Mouse (Mus musculus): ENCODE measurements around the gene Ifrd2. TPM values are rescaled to one million over a fixed set of nuclear protein-coding genes. Genes with fewer than 3 reads are reported as not detected.

The Ifrd2 gene
- total RNA-seq, 1 experiment, result 66.6 TPM

DNA sequence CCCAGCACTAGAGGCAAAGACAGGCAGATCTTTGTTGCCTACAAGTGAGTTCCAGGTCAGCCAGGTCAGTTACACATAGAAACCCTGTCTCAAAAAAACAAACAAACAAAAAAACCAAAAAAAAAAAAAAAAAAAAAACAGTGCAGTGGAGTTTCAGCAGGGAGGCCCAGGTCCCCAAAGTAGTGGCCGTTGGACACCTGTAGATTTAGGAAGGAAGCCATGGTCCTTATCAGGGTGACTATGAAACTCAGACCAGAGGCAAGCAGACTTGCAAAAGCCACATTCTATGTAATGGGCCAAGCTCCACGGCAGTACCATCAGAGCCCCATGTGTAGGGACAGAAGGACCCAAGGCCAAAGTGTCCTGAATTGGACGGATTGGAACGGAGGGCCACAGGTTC, 5.9 kb upstream of the Ifrd2 start:
- no peaks in the 10 kb centered on the region for H3K9me3 ChIP-seq (ENCODE audit: control insufficient read depth, insufficient read depth, low read depth, low read length)
- no peak for TF ChIP-seq MAFK (IDR thresholded peaks at IDR 0.05; ENCODE audit: insufficient read depth, low read depth, low read length)
- TF ChIP-seq ZNF384 (IDR thresholded peaks at IDR 0.05; ENCODE audit: low read depth, low read length), result no peak
- no peak for TF ChIP-seq HCFC1 (IDR thresholded peaks at IDR 0.05; ENCODE audit: borderline replicate concordance, insufficient read depth, low read length)
- TF ChIP-seq ZC3H11A (IDR thresholded peaks at IDR 0.05; ENCODE audit: borderline replicate concordance, low read depth, low read length), result no peak
- no peak for TF ChIP-seq CHD2 (IDR thresholded peaks at IDR 0.05; ENCODE audit: low read depth, low read length)
- H3K4me3 ChIP-seq (ENCODE audit: insufficient read depth in 1 of 2, low read depth in 1 of 2, low read length in 2 of 2, poor library complexity in 1 of 2, severe bottlenecking in 1 of 2), result no peak overlapping the region
- H3K4me1 ChIP-seq (ENCODE audit: control insufficient read depth in 2 of 2, insufficient read depth in 2 of 2, low read length in 2 of 2, poor library complexity in 1 of 2), result peaks cover 2 to 17% of the 10 kb centered on the region in 2 experiments; a peak in 1 of 4 replicates
- no peak overlapping the region for H3K9ac ChIP-seq (ENCODE audit: insufficient read depth, low read depth, low read length, poor library complexity, severe bottlenecking)
- in situ Hi-C loops (cut with MboI; ENCODE audit: low sequenced_read_pairs in 2 of 2, unreplicated experiment in 2 of 2), result no loop called here
- H3K27ac ChIP-seq (ENCODE audit: insufficient read depth, low read depth, low read length, poor library complexity, severe bottlenecking), result no peak overlapping the region
- H3K36me3 ChIP-seq (ENCODE audit: control insufficient read depth, insufficient read depth, low read length, poor library complexity, severe bottlenecking), result no peaks in the 10 kb centered on the region; the same call in 1 of the 2 replicates
- DNase-seq (ENCODE audit: low read depth, low spot score), result no peak

DNA sequence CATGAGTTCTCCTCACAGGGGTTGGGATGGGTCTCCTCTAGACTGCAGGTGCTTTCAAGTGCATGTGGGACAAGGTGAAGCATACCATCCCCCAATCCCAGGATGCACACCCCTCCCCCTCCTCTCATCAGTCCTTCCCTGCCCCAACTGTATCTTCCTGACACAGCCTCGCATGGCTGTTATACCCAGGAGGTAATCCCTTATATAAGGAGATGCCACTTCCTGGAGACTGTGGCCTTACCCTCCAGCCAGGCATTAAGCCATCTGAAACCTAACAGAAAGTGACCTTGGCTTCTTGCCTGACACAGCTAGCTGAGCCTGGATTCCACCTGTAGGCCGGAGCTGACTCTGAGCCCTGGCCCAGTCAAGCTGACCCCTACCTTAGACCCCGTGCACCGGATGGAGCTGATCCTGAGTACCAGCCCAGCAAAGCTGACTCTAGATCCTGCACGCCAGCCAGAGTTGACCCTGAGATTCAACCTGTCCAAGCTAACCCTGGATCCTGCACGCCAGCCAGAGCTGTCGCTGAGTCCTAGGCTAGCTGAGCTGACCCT, 4.9 kb upstream of the Ifrd2 start:
- Histone ChIP-seq H3K36me3 (ENCODE audit: control insufficient read depth, insufficient read depth, low read length, poor library complexity, severe bottlenecking) (no peaks in the 10 kb centered on the region; the same call in 1 of the 2 replicates), H3K4me3 (ENCODE audit: insufficient read depth in 1 of 2, low read depth in 1 of 2, low read length in 2 of 2, poor library complexity in 1 of 2, severe bottlenecking in 1 of 2) (no peak overlapping the region), H3K9ac (ENCODE audit: insufficient read depth, low read depth, low read length, poor library complexity, severe bottlenecking) (no peak overlapping the region), H3K27ac (ENCODE audit: insufficient read depth, low read depth, low read length, poor library complexity, severe bottlenecking) (no peak overlapping the region), H3K4me1 (ENCODE audit: control insufficient read depth in 2 of 2, insufficient read depth in 2 of 2, low read length in 2 of 2, poor library complexity in 1 of 2) (peaks cover 2 to 13% of the 10 kb centered on the region in 2 experiments; a peak in 1 of 4 replicates), H3K9me3 (ENCODE audit: control insufficient read depth, insufficient read depth, low read depth, low read length) (no peaks in the 10 kb centered on the region)
- in situ Hi-C loops (cut with MboI; ENCODE audit: low sequenced_read_pairs in 2 of 2, unreplicated experiment in 2 of 2), result no loop called here
- no peak for DNase-seq (ENCODE audit: low read depth, low spot score)
- no peak for TF ChIP-seq MAFK (IDR thresholded peaks at IDR 0.05; ENCODE audit: insufficient read depth, low read depth, low read length)
- TF ChIP-seq ZC3H11A (IDR thresholded peaks at IDR 0.05; ENCODE audit: borderline replicate concordance, low read depth, low read length), result no peak
- TF ChIP-seq ZNF384 (IDR thresholded peaks at IDR 0.05; ENCODE audit: low read depth, low read length), result no peak
- TF ChIP-seq CHD2 (IDR thresholded peaks at IDR 0.05; ENCODE audit: low read depth, low read length), result no peak
- TF ChIP-seq HCFC1 (IDR thresholded peaks at IDR 0.05; ENCODE audit: borderline replicate concordance, insufficient read depth, low read length), result no peak

DNA sequence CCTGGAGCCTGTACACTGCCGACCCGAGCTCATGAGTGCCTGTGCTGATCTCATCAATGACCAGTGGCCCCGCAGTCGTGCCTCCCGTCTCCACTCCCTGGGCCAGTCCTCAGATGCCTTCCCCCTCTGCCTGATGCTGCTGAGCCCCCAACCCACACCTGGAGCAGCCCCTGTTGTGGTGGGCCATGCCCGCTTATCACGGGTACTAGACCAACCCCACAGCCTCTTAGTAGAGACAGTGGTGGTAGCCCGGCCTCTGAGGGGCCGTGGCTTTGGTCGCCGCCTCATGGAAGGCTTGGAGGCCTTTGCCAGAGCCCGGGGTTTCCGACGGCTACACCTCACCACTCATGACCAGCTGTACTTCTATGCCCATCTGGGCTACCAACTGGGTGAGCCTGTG, 4.3 kb upstream of the Ifrd2 start:
- in situ Hi-C loops (cut with MboI; ENCODE audit: low sequenced_read_pairs in 2 of 2, unreplicated experiment in 2 of 2), result no loop called here
- H3K4me3 ChIP-seq (ENCODE audit: insufficient read depth in 1 of 2, low read depth in 1 of 2, low read length in 2 of 2, poor library complexity in 1 of 2, severe bottlenecking in 1 of 2), result no peak overlapping the region
- TF ChIP-seq MAFK (IDR thresholded peaks at IDR 0.05; ENCODE audit: insufficient read depth, low read depth, low read length) (no peak), ZNF384 (IDR thresholded peaks at IDR 0.05; ENCODE audit: low read depth, low read length) (no peak), CHD2 (IDR thresholded peaks at IDR 0.05; ENCODE audit: low read depth, low read length) (no peak), ZC3H11A (IDR thresholded peaks at IDR 0.05; ENCODE audit: borderline replicate concordance, low read depth, low read length) (no peak), HCFC1 (IDR thresholded peaks at IDR 0.05; ENCODE audit: borderline replicate concordance, insufficient read depth, low read length) (no peak)
- DNase-seq (ENCODE audit: low read depth, low spot score), result no peak
- no peak overlapping the region for H3K9ac ChIP-seq (ENCODE audit: insufficient read depth, low read depth, low read length, poor library complexity, severe bottlenecking)
- H3K36me3 ChIP-seq (ENCODE audit: control insufficient read depth, insufficient read depth, low read length, poor library complexity, severe bottlenecking), result no peaks in the 10 kb centered on the region; the same call in 1 of the 2 replicates
- H3K9me3 ChIP-seq (ENCODE audit: control insufficient read depth, insufficient read depth, low read depth, low read length), result no peaks in the 10 kb centered on the region
- H3K27ac ChIP-seq (ENCODE audit: insufficient read depth, low read depth, low read length, poor library complexity, severe bottlenecking), result no peak overlapping the region
- peaks cover 2 to 13% of the 10 kb centered on the region in 2 experiments; a peak in 2 of 4 replicates for H3K4me1 ChIP-seq (ENCODE audit: control insufficient read depth in 2 of 2, insufficient read depth in 2 of 2, low read length in 2 of 2, poor library complexity in 1 of 2)

DNA sequence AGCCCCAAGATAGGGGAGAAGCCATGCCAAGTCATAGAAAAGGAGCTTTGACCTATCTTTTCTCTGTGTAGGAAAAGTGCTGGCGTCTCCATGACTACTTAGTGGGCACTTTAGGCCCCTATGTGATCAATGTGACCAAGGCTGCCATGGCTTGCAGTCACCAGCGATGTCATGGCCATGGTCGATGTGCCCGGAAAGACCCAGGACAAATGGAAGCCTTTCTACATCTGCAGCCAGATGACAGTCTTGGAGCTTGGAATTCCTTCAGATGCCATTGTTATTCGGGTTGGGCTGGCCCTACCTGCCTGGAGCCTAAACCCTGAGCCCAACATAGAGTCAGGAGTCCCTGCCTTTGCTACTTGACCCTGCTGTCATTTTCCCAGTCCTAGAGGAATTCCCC, 938 bp upstream of the Ifrd2 start:
- Histone ChIP-seq H3K27ac (ENCODE audit: insufficient read depth, low read depth, low read length, poor library complexity, severe bottlenecking) (no peak overlapping the region), H3K9me3 (ENCODE audit: control insufficient read depth, insufficient read depth, low read depth, low read length) (no peaks in the 10 kb centered on the region), H3K9ac (ENCODE audit: insufficient read depth, low read depth, low read length, poor library complexity, severe bottlenecking) (no peak overlapping the region; the same call in 1 of the 2 replicates), H3K4me1 (ENCODE audit: control insufficient read depth in 2 of 2, insufficient read depth in 2 of 2, low read length in 2 of 2, poor library complexity in 1 of 2) (peaks cover 0 to 21% of the 10 kb centered on the region in 2 experiments; a peak in 2 of 4 replicates), H3K4me3 (ENCODE audit: insufficient read depth in 1 of 2, low read depth in 1 of 2, low read length in 2 of 2, poor library complexity in 1 of 2, severe bottlenecking in 1 of 2) (no peak overlapping the region; a peak in 1 of 4 replicates), H3K36me3 (ENCODE audit: control insufficient read depth, insufficient read depth, low read length, poor library complexity, severe bottlenecking) (peaks cover 19% of the 10 kb centered on the region)
- no peak for DNase-seq (ENCODE audit: low read depth, low spot score)
- in situ Hi-C loops (cut with MboI; ENCODE audit: low sequenced_read_pairs in 2 of 2, unreplicated experiment in 2 of 2), result no loop called here
- TF ChIP-seq HCFC1 (IDR thresholded peaks at IDR 0.05; ENCODE audit: borderline replicate concordance, insufficient read depth, low read length) (no peak), CHD2 (IDR thresholded peaks at IDR 0.05; ENCODE audit: low read depth, low read length) (no peak), ZNF384 (IDR thresholded peaks at IDR 0.05; ENCODE audit: low read depth, low read length) (no peak), MAFK (IDR thresholded peaks at IDR 0.05; ENCODE audit: insufficient read depth, low read depth, low read length) (no peak), ZC3H11A (IDR thresholded peaks at IDR 0.05; ENCODE audit: borderline replicate concordance, low read depth, low read length) (no peak)

Data from ES-E14 (cell line).